Mouse (Mus musculus) left cerebral cortex, postnatal 14 days (tissue): ENCODE results near the gene Wtip. TPM values are rescaled to one million over a fixed set of nuclear protein-coding genes. Genes with fewer than 3 reads are reported as not detected.
A peak's percentile ranks its signal among the peaks of the same experiment; 100 is the strongest.
"Not testable (repeated sequence)": the region's sequence is repeated elsewhere in the genome, so short reads cannot be mapped to it uniquely, and the experiment has no call there.

Source experiments
- DNase-seq, 2 experiments: peaks; one replicate each; pipeline ENCODE4 v3.0.0; 2021 to 2022; ENCODE audit warnings: low spot score in 2 of 2, mixed read lengths in 1 of 2
- intact Hi-C: fragments of 180-260 bp; cut with DNase I; formaldehyde crosslinking; loops from one replicate; pipeline ENCODE4 v1.15.1; 2025
- long read RNA-seq, 2 experiments: library from polyadenylated mRNA; stranded (forward); transcript quantifications; one replicate each; pipeline ENCODE4 v2.0.0; 2021
- total RNA-seq, 2 experiments: library from RNA; stranded (reverse); gene quantifications; 2 replicates each; pipeline ENCODE4 v1.2.3; 2021

The Wtip gene
- 10 to 100 TPM; 10.2 to 12.1 TPM for total RNA-seq
- long read RNA-seq, experiment 1, transcript Wtip-201 (8 exons, 1,962 nt) = major isoform, 13 of 14 reads
- long read RNA-seq, experiment 1, partial matches to known transcripts = 0 of 14 reads
- long read RNA-seq, experiment 1, other reads (novel, unspliced or antisense) = 1 of 14 reads
- long read RNA-seq, experiment 2, transcript Wtip-201 (8 exons, 1,962 nt) = major isoform, 15 of 17 reads
- long read RNA-seq, experiment 2, partial matches to known transcripts = 0 of 17 reads
- long read RNA-seq, experiment 2, other reads (novel, unspliced or antisense) = 1 of 17 reads

DNA sequence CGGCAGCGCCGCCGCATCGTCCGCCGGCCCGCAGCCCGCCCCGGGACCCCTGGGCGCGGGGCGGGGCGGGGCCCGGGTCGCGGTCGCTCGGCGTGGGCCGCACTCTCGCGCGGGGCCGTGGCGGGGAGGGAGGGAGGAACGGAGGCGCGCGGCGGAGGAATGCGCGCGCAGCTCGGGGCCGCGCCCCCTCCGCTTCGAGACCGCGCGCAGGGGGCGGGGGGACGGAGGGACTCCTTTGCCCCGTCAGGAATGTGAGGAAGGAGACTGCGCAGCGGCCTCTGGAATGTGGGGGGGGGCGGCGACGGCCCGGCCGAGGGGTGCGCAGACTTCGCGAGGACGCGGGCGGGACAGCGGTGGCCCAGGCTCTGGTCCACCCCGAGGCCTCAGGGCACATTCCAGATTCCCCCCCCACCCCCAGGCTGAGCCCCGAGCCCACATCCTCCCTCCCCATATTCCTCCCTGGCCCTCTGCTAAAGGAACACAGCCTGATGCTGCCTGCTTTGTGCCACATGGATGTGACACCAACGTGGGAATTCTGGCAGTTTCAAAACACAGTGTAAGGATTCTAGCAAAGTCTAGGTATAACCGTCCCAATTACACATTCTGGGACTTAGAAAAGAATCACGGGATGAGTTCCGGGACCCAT lies at the start of gene Wtip:
Gene Wtip, minus strand, starts transcription at position 152 of the 646 bp plus-strand sequence.
- peak; percentile 61 for DNase-seq
- intact Hi-C loops = no loop called here

DNA sequence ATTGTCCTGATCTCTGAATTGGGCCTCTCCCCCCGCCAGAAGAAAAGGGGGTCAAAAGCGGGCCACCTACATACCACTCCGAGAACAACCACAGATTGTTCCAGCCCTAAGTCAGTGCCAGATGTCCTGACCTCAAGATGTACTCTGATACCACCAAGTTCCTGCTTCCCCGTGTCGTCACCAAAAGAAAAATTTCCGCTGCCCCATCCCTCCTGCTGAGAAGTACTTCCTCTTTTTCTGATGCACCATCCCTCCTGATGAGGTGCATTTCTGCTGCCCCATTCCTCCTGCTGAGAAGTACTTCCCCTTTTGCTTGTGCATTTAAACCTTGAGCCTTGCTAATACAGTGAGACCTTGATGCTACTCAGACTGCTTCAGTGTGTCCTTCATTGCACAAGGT lies 43.2 kb upstream of the Wtip start:
- intact Hi-C loops, DNase-seq: not testable (repeated sequence)

DNA sequence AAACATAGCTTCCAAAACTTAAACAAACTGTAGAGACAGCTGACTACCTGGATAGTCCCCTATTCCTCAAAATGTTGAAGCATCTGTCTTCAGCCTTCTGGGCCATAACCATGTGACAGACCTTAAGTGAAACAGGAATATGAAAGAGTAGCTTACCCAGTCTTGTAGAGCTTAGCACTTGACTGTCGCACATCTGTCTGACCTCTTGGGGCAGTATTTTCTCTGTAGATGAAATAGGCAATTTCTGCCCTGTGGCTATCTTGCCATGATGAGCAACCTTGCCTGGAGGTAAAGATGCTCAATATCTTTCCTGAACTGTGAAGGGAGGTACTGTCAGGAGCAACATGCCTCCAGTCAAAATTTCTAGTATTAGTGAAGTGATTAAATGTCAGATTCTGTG lies 39.2 kb upstream of the Wtip start:
- no peak for DNase-seq
- intact Hi-C loops = no loop called here

DNA sequence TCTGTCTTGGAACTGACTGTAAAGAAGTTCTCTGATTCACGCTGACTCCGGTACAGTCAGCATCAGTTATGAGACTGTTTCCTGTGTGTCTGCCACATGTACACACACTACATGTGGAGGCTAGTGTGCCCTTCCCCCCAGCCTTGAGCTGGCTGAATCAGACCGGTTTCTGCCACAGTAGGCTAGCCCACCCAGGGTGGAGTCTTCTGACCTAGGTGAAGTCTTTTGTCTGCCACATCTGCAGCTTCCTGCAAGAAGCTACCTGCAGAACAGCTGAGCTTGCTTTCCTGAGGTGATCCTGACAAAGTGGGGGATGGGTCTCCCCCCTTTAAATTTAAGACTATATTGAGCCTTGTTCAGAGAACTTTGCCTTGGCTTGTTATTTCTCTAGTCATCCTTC lies 36.4 kb upstream of the Wtip start, which contains the start of gene Uba2:
Gene Uba2, minus strand, starts transcription at position 146 of the 400 bp plus-strand sequence.
- intact Hi-C loops = no loop called here
- DNase-seq = no peak

DNA sequence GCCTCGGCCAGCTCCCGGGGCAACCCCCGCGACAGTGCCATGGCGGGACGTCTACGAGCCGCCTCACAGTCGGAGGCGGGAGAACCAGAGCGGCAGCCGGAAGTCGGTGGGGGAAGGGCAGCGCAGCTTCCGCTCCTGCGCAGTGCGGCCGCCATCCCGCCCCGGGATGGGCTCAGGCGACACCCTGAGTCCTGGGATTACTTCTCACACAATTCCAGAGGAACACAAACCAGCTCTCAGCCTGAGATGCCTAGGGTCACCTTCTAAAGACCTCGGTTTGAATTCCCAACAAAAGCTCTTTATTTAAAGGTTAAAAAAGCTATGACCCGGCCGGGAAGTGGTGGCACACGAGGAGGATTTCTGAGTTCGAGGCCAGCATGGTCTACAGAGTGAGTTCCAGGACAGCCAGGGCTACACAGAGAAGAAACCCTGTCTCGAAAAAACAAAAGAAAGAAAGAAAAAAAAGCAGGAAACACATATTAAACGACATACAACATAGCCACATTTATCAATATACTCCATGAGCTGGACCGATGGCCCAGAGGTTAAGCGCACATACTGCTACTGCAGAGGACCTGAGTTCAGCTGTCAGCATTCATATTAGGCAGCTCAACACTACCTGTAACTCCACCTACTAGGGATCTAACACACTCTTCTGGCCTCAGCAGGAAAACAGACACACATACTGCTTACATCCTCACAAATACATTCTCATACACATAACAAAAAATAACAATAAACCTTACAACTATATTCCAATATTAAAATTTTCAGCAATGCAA lies 35.6 kb upstream of the Wtip start:
- intact Hi-C loops = no loop called here
- DNase-seq = peak; percentile 94

DNA sequence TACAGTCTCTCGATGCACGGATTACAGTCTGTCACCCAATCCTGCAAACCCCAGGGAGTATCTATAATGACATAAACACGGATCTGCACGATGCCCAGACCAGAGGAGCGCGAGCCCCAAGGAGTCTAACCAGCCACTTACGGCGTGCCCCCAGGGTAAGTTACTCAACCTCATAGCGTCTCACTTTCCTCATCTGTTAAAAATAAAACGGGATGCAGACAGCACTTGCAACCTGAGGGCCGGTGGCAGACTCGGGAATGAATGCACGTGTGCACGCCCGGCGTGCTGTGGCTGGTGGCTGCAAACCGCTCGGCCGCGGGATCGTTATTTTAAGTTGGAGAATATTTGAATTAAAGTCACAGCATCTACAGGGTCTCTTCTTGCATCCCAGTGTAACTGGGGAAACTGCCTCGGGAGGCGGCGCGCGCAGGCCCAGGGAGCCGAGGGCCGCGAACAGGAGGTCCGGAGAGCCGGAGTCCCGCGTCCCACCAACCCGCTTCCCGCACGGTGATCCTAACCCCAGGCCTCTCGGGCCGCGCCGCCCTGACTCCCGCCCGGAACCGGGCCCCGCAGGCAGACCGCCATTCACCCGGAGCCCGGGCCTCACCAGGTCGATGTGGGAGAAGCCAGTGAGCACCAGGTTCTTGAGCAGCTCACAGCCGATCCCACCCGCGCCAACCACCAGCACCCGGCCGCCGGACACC lies 34.9 kb upstream of the Wtip start:
- intact Hi-C loops = no loop called here
- peak; percentile 30 to 31 for DNase-seq

DNA sequence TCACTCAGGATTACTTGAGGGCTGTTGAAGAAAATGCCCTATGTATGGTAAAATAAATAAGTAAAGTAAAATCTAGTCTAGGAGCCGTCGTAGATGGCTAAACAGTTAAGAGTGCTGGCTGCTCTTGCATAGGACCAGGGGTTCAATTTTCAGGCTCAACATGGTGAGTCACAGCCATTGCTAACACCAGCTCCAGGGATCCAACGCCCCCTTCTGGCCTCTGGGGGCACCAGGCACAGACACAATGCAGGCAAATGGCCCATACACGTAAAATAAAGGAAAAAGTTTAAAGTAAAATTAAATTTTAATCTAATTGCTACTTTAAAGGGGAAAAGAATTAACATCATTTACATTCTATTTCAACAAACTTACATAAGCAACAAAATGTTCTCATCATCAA lies 33.8 kb upstream of the Wtip start:
- DNase-seq = no peak

DNA sequence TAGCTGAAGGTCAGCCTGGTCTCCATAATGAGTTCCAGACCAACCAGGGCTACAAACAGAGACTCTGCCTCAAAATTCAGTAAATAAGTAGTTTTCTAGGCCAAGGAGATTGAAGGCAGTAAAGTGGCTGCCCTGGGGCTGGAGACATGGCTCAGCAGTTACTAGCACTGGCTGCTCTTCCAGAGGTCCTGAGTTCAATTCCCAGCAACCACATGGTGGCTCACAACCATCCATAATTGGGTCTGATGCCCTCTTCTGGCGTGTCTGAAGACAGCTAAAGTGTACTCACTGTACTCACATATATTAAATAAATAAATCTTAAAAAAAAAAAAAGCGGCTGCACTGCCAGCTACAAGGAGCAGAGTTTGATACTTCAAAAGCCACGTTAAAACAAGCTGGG lies 32.9 kb upstream of the Wtip start:
- DNase-seq = no peak
- intact Hi-C loops = no loop called here

More for the DNA sequence above, 33.8 kb upstream of the Wtip start:
- intact Hi-C loops = no loop called here

DNA sequence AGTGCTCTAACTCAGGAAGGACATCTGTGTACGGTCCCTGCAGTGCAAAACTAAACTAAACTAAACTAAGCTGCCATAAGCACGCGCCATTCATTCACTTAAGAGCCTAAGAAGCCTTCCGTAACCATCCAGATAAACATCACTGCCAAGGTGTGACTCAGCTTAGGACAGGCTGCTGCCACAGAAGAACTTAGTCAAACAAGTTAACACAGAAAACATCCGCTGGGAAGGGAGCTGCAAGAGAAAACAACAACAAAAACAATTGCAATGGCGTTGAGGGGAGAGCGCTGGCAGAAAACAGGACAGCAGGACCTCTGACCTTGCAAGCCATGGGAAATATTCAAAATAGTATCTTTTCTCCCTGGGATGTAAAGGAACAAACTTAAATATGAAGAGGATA lies 31.6 kb upstream of the Wtip start:
- intact Hi-C loops = no loop called here
- DNase-seq = no peak

DNA sequence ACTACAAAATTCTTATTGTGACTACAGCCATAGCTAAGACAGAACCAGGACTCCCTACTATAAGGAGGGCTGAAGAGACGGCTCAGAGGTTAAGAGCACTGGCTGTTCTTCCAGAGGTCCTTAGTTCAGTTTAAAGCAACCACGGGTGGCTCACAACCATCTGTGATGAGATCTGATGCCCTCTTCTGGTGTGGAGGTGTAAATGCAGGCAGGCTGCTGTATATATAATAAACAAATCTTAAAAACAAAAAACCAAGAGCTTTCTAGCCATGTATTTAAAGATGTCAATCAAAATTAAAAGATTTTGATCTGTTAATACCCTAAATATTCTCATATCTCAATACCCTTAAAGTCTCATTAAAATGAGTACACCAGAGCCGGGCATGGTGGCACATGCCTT lies 26.1 kb upstream of the Wtip start:
- DNase-seq = no peak
- intact Hi-C loops = no loop called here

DNA sequence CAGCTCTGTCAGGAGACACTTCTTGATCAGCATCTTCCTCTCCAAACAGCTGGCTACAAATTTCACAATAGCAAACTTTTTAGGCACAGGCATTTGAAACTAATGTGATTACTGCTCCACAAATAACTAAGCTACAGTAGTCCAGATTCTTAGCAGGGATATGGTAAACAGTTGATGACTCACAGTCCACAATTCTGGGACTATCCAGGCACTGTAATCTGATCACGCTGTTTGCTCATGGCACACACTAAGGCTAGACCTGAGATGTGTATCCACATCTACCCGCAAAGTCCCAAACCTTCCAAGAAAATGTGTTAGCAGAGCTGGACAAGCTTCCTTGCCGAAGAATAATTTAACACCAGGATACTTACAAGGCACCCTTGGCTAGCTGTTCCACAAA lies 24.9 kb upstream of the Wtip start:
- DNase-seq = no peak
- intact Hi-C loops = no loop called here

DNA sequence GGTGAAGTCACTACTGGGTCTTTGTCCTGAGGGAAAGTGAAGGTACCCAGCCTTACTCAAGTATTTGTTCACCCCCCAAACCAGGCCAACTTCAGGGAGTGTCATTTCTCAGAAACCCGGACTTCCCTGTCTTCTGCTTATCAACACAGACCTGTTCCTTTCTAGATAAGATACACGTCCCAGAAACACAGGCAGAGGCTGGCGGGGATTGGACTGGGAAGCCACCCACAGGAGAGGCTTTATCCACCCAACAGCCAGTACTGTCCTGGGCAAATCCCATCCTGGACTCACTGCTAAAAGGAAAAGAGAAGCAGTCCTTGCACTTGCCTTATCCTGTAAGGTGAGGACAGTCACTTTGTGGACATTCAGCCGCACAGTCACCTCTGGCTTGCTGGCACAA lies 14.1 kb upstream of the Wtip start:
- no peak for DNase-seq
- intact Hi-C loops = no loop called here

DNA sequence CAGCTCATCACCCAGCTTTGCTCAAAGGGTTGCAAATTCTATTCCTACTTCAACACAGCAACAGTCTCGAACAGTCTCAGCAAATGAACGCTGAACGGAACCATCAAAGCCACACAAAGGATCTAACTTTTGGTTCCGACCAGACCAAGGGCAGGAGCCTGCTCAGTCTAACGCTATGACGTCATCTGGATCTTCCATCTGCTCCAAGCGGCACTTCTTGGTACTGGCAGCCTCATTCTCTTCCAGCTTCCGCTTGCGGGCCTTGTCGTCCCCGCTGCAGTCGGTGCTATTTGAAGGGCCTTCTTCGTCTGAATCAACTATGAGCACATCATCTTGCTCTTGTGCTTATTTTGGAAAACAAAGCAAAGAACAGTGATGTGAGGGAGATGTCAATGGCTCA lies 8.1 kb upstream of the Wtip start:
- intact Hi-C loops = no loop called here
- peak; percentile 29 to 64 for DNase-seq

DNA sequence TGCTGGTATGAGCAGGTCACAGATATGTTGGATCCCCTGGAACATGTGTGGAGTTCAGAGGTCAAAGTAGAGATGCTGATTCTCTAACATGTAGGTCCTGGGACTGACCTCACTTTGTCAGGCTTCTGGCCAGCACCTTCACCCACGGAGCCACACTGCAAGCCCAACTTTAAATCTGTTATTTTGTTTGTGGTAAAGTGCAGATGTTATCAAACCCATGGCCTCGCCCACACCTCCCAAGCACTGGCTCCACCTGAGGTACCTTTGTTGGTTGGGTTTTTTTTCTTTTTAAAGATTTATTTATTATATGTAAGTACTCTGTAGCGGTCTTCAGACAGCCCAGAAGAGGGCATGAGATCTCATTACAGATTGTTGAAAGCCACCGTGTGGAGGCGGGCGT lies 6.4 kb upstream of the Wtip start:
- intact Hi-C loops = no loop called here
- no peak for DNase-seq

DNA sequence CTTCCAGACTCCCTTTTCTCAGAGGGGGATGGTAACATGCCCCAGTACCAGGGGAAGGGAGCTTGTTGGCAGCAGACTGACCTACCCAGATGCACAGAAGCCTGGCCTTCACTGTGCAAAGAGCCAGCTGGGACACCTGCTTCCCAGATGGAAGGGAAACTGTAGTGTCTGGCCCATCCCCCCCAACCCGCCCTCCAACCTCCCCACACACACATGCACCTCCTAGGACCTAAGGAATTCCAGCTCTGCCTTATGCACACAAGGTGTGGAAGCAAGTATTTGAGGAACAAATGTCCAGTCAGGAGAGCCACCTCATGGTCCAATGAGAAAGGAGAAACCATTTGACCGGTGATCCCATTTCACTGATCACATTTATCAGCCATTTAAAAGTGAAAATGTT lies 1.3 kb upstream of the Wtip start:
- DNase-seq = no peak
- intact Hi-C loops = no loop called here

DNA sequence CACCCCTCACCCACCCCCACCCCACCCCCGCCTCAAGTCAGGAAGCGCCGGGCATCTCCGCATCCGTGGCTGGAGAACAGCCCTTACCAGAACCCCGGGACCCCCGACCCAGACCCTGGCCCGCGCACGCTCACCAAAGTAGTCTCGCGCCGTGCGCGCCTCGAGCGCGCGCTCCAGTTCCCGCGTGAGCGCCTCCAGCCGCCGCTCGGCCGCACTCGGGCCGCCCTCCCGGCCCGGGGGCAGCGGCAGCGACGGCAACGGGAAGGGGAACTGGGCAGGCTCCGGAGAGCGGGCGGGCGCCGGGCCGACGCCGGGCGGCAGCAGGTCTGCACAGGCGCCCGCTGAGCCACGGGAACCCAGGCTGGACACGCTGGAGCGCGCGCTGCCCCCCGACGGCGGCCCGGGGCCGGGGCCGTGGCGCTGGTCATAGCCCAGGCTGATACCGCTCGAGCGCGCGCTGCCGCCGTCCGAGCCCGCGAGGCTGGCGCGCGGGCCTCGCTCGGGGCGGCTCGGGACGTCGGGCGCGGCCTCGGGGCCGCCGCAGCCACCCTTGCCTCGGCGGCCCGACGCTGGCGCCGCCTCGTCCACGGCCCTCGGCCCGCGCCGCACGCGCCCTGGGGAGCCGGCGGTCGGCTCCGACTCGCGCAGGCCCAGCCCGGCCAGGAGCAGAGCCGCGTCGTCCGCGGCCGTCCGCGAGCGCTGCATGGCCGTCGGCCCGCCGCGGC lies 551 bp downstream of the Wtip start:
- DNase-seq = no peak
- intact Hi-C loops = no loop called here

DNA sequence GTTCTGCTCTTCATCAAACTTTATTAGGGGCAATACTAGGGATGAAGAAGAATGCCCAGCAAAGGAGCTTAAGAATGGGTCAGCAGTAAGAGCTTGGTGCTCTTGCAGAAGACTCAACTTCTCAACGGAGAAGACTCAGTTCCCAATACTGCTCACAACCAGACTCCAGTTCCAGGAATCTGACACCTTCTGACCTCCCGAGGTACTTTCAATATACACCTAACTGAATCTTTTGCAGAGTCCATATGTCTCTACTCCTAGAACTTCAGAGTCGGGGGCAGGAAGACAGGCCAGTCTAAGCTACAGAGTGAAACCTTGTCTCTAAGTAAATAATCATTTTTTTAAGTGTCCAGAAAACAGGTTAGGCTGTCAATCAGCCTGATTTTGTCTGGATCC lies 1.1 kb downstream of the Wtip start:
- no peak for DNase-seq
- intact Hi-C loops = no loop called here

DNA sequence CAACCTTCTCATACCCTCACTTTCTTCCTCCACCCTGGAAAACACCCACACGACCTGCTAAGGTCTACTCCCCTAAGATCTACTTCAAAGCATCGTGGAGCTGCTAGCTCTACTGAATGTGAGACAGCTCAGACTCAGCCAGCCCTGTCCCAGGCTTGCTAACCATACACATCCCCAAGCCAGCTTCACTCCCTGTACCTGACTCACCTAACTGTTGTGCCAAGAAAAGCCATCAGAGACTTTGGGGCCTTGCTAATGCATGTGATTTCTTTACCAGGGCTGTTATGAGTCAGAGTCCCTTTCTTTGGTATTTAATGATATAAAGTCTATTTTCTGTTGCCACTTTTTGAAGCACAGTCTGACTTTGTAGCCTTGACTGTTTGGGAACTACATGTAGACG lies 1.9 kb downstream of the Wtip start:
- intact Hi-C loops = no loop called here
- no peak for DNase-seq

DNA sequence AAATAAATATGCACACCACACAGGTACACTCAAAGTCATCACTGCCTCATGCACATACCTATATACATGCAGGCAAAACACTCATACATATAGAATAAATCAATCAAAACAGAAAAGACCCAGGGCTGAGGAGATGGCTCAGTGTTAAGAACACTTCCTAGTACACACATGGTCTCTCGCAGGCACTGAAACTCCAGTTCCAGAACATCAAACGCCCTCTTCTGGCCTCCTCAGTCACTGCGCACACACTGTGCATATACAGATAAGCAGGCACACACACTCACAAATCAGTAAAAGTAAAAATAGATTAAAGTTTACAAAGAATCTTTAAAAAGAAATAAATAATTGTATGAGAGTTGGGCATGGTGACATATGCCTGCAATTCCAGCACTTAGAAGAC lies 6.8 kb downstream of the Wtip start:
- no peak for DNase-seq
- intact Hi-C loops = no loop called here
